ENCODE assay signal across 16 mouse cellular contexts in genomic region chr2:52955831-52956230, GRCm38 (mm10).
A peak's percentile ranks its signal among the peaks of the same experiment; 100 is the strongest.
DNase-seq lines count a peak whose midpoint lies in the region; ATAC-seq and TF ChIP-seq lines count a peak whose summit lies in the region.
"Had no signal": no experiment of that assay in that cellular context is flagged by ENCODE, and none has a peak within 500 bp of the region (broad histone marks: within the 10 kb centered on the region; RNA-seq: fewer than 3 reads in every experiment).

No protein-coding gene starts in this region.

- intact Hi-C loops in left cerebral cortex, adult 2 months (cut with DNase I): no loop called here
- intact Hi-C loops in left cerebral cortex, postnatal 10 days (cut with DNase I): no loop called here
- intact Hi-C loops in heart, postnatal 25 days (cut with DNase I): loop anchor here (5.0 kb wide), 1 partner anchor 41 kb away; no protein-coding TSS in a partner anchor

- no peak for DNase-seq in left cerebral cortex, adult 2 months (ENCODE audit: extremely low spot score in 1 of 2, low spot score in 2 of 2)
- DNase-seq in left cerebral cortex, postnatal 10 days (ENCODE audit: extremely low spot score in 1 of 2, low spot score in 2 of 2): no peak
- DNase-seq in spleen, postnatal 10 days (ENCODE audit: low spot score in 2 of 2): no peak
- no peak for DNase-seq in heart, postnatal 25 days (ENCODE audit: low spot score)
- no peak for DNase-seq in thymus, postnatal 36 days

- H3K4me3 ChIP-seq in left cerebral cortex, adult 2 months: no peak overlapping the region
- no peak overlapping the region for H3K4me3 ChIP-seq in C2C12 (ENCODE audit: insufficient read depth, poor library complexity, severe bottlenecking)
- peak overlapping the region; percentile 32 for H3K4me3 ChIP-seq in bone marrow macrophage, adult 2 months (ENCODE audit: insufficient read depth, low read length)
- H3K4me3 ChIP-seq: embryonic facial prominence, embryonic 13.5 days; erythroblast, embryonic 14.5 days; hindbrain, embryonic 12.5 days; limb, embryonic 15.5 days; midbrain, embryonic 12.5 days; neural tube, embryonic 12.5 days had no signal

- 0 out of 2 replicates have a peak, but pooled peaks have one; percentile 16 for ATAC-seq in monocyte, adult 5-6 weeks (replicated peaks; ENCODE audit: insufficient number of reproducible peaks, low FRiP score, low TSS enrichment, poor library complexity, severe bottlenecking)
- ATAC-seq: forebrain, embryonic 16.5 days had no signal

- H3K79me2 ChIP-seq in C2C12 (ENCODE audit: control insufficient read depth, insufficient read depth): peaks cover 31% of the 10 kb centered on the region

- no peaks in the 10 kb centered on the region for H3K79me3 ChIP-seq in C2C12 (ENCODE audit: low read depth)

- peaks cover 26% of the 10 kb centered on the region for H3K4me1 ChIP-seq in bone marrow macrophage, adult 2 months (ENCODE audit: control insufficient read depth, insufficient read depth, low read length)

- TF ChIP-seq CTCF in left cerebral cortex, adult 2 months (IDR thresholded peaks at IDR 0.05): no peak
- TF ChIP-seq CTCF in C2C12 (IDR thresholded peaks at IDR 0.05; ENCODE audit: control insufficient read depth, insufficient read depth, insufficient read length): no peak
- TF ChIP-seq CTCF in bone marrow macrophage, adult 2 months (IDR thresholded peaks at IDR 0.05; ENCODE audit: low read depth, low read length): no peak

- H3ac ChIP-seq in C2C12 (ENCODE audit: control insufficient read depth, insufficient read length, low read depth): no peak overlapping the region

- TF ChIP-seq POLR2A in bone marrow macrophage, adult 2 months (IDR thresholded peaks at IDR 0.05; ENCODE audit: borderline replicate concordance, low read depth, low read length): no peak

- no peaks in the 10 kb centered on the region for H3K36me3 ChIP-seq in C2C12 (ENCODE audit: control insufficient read depth, insufficient read depth)
- H3K36me3 ChIP-seq: embryonic facial prominence, embryonic 13.5 days; hindbrain, embryonic 12.5 days; limb, embryonic 15.5 days; midbrain, embryonic 12.5 days; neural tube, embryonic 12.5 days had no signal

- H3K27me3 ChIP-seq in C2C12 (ENCODE audit: control insufficient read depth, insufficient read depth, insufficient read length): no peaks in the 10 kb centered on the region
- H3K27me3 ChIP-seq: embryonic facial prominence, embryonic 13.5 days; hindbrain, embryonic 12.5 days; limb, embryonic 15.5 days; midbrain, embryonic 12.5 days; neural tube, embryonic 12.5 days had no signal

- peak overlapping the region; percentile 9; the same call in 1 of the 2 replicates for H3K27ac ChIP-seq in left cerebral cortex, adult 2 months
- H3K27ac ChIP-seq in bone marrow macrophage, adult 2 months (ENCODE audit: insufficient read depth, low read depth, low read length): no peak overlapping the region
- H3K27ac ChIP-seq: embryonic facial prominence, embryonic 13.5 days; hindbrain, embryonic 12.5 days; limb, embryonic 15.5 days; liver, embryonic 14.5 days; midbrain, embryonic 12.5 days; neural tube, embryonic 12.5 days had no signal

TF ChIP-seq in C2C12, 6 proteins besides CTCF, POLR2A, EP300 and RAD21:
- TF ChIP-seq CEBPB (IDR thresholded peaks at IDR 0.05; ENCODE audit: low read depth) (peak; percentile 58), USF1 (IDR thresholded peaks at IDR 0.05; ENCODE audit: low read depth) (no peak)
TF ChIP-seq in C2C12: peak in this region for 1.
